Mouse (Mus musculus) forebrain, embryonic 11.5 days (tissue): ENCODE measurements at regions not wholly inside any gene's neighbourhood (a gene's known extent, or its start where the extent isn't known, plus 50 kb on each side); places are given as distances from the start of the nearest gene placed in this dataset.

ENCODE experiments used
- ATAC-seq: fragments of 200-750 bp; cut with Nextera tagmentation; replicated peaks from 2 replicates; pipeline ENCODE4 v1.8.0; 2017; ENCODE audit warnings: moderate TSS enrichment; ENCODE audit not compliant: low FRiP score
- DNase-seq: peaks from one replicate; pipeline ENCODE4 v3.0.0-alpha.2; 2017; ENCODE audit warnings: low spot score
- H3K27ac ChIP-seq: fragments of 300-500 bp; sonication (generic); 2 replicates; pipeline ENCODE4 v1.5.1; 2014; ENCODE audit warnings: low read depth, low read length
- H3K27me3 ChIP-seq: fragments of 300-500 bp; sonication (generic); 2 replicates; pipeline ENCODE4 v1.6.1; 2014; ENCODE audit warnings: mild to moderate bottlenecking, low read length, mixed read lengths; ENCODE audit not compliant: control insufficient read depth, insufficient read depth
- H3K36me3 ChIP-seq: fragments of 300-500 bp; sonication (generic); 2 replicates; pipeline ENCODE4 v1.6.1; 2014; ENCODE audit warnings: mild to moderate bottlenecking, low read length, moderate library complexity, mixed read lengths; ENCODE audit not compliant: control insufficient read depth, insufficient read depth
- H3K4me1 ChIP-seq: fragments of 300-500 bp; sonication (generic); replicated peaks from 2 replicates; pipeline ENCODE4 v1.6.1; 2014; ENCODE audit warnings: low read length, mixed read lengths; ENCODE audit not compliant: control insufficient read depth, insufficient read depth
- H3K4me2 ChIP-seq: fragments of 300-500 bp; sonication (generic); 2 replicates; pipeline ENCODE4 v1.6.1; 2014; ENCODE audit warnings: low read depth, mild to moderate bottlenecking, low read length, moderate library complexity, mixed read lengths; ENCODE audit not compliant: severe bottlenecking
- H3K4me3 ChIP-seq: fragments of 300-500 bp; sonication (generic); 2 replicates; pipeline ENCODE4 v1.5.1; 2014; ENCODE audit warnings: low read depth, low read length
- H3K9ac ChIP-seq: fragments of 300-500 bp; sonication (generic); 2 replicates; pipeline ENCODE4 v1.6.1; 2014; ENCODE audit warnings: low read length
- H3K9me3 ChIP-seq: fragments of 300-500 bp; sonication (generic); 2 replicates; pipeline ENCODE4 v1.6.1; 2016; ENCODE audit warnings: low read length, mixed read lengths; ENCODE audit not compliant: control insufficient read depth
- WGBS: fragments of 180-500 bp; shearing (Covaris S2); extraction: QIAGEN DNeasy Blood & Tissue Kit; methylation state at CpG from one replicate; pipeline ENCODE4 v1.1.7; 2014; 5-methylcytosine and 5-hydroxymethylcytosine counted together

- no peaks in the 10 kb centered on the region for H3K27me3 ChIP-seq
- no peak overlapping the region for H3K4me3 ChIP-seq
- H3K9me3 ChIP-seq: no peaks in the 10 kb centered on the region
- no peak overlapping the region for H3K27ac ChIP-seq
- ATAC-seq: no peak
- no peaks in the 10 kb centered on the region for H3K36me3 ChIP-seq
- 80% methylated on average over 3 of the region's 3 CpGs for WGBS
- H3K4me2 ChIP-seq: no peak overlapping the region
- no peak overlapping the region for H3K9ac ChIP-seq
- no peak for DNase-seq
- no peaks in the 10 kb centered on the region for H3K4me1 ChIP-seq
Observed at GRCm38 (mm10) chr9:79201755-79202154, 516.9 kb downstream of the Col12a1 start.

GRCm38 (mm10) chr9:79213364-79213763 is 505.3 kb downstream of the Col12a1 start:
- Histone ChIP-seq H3K9me3 (no peaks in the 10 kb centered on the region), H3K36me3 (no peaks in the 10 kb centered on the region), H3K4me1 (no peaks in the 10 kb centered on the region), H3K4me2 (no peak overlapping the region), H3K4me3 (no peak overlapping the region), H3K27ac (no peak overlapping the region), H3K9ac (no peak overlapping the region), H3K27me3 (no peaks in the 10 kb centered on the region)
- DNase-seq: no peak
- ATAC-seq: no peak
- 49% methylated on average over 6 of the region's 6 CpGs for WGBS

- Histone ChIP-seq H3K27me3 (no peaks in the 10 kb centered on the region), H3K9ac (no peak overlapping the region), H3K27ac (no peak overlapping the region), H3K4me1 (no peaks in the 10 kb centered on the region), H3K9me3 (no peaks in the 10 kb centered on the region), H3K4me2 (no peak overlapping the region), H3K4me3 (no peak overlapping the region), H3K36me3 (no peaks in the 10 kb centered on the region)
- ATAC-seq (no peak), DNase-seq (no peak)
- WGBS: 65% methylated on average over 3 of the region's 3 CpGs
Observed at GRCm38 (mm10) chr9:79215986-79216385, 502.6 kb downstream of the Col12a1 start.

- DNase-seq (no peak), ATAC-seq (no peak)
- WGBS: 90% methylated on average over 2 of the region's 2 CpGs
- H3K4me3 ChIP-seq: no peak overlapping the region
- no peaks in the 10 kb centered on the region for H3K9me3 ChIP-seq
- H3K36me3 ChIP-seq: no peaks in the 10 kb centered on the region
- H3K4me2 ChIP-seq: no peak overlapping the region
- no peak overlapping the region for H3K9ac ChIP-seq
- no peak overlapping the region for H3K27ac ChIP-seq
- no peaks in the 10 kb centered on the region for H3K4me1 ChIP-seq
- H3K27me3 ChIP-seq: no peaks in the 10 kb centered on the region
Observed at GRCm38 (mm10) chr9:79216432-79216831, 502.2 kb downstream of the Col12a1 start.

GRCm38 (mm10) chr9:79233081-79233480 is 485.6 kb downstream of the Col12a1 start:
- no peak overlapping the region for H3K27ac ChIP-seq
- no peak overlapping the region for H3K4me3 ChIP-seq
- no peaks in the 10 kb centered on the region for H3K36me3 ChIP-seq
- WGBS: 60% methylated on average over 3 of the region's 3 CpGs
- H3K9ac ChIP-seq: no peak overlapping the region
- DNase-seq (no peak), ATAC-seq (no peak)
- H3K9me3 ChIP-seq: no peaks in the 10 kb centered on the region
- H3K4me2 ChIP-seq: no peak overlapping the region
- no peaks in the 10 kb centered on the region for H3K4me1 ChIP-seq
- no peaks in the 10 kb centered on the region for H3K27me3 ChIP-seq

- 89% methylated on average over 1 of the region's 1 CpGs for WGBS
Observed at GRCm38 (mm10) chr9:79233751-79234150, 484.9 kb downstream of the Col12a1 start.

GRCm38 (mm10) chr9:79269646-79270213 is 448.9 kb downstream of the Col12a1 start:
- DNase-seq: no peak
- no peak overlapping the region for H3K4me3 ChIP-seq
- H3K27me3 ChIP-seq: no peaks in the 10 kb centered on the region
- no peaks in the 10 kb centered on the region for H3K4me1 ChIP-seq
- H3K4me2 ChIP-seq: no peak overlapping the region
- WGBS: 92% methylated on average over 13 of the region's 13 CpGs
- H3K9ac ChIP-seq: no peak overlapping the region
- H3K9me3 ChIP-seq: no peaks in the 10 kb centered on the region
- ATAC-seq: no peak
- H3K27ac ChIP-seq: no peak overlapping the region
- no peaks in the 10 kb centered on the region for H3K36me3 ChIP-seq

More at GRCm38 (mm10) chr9:79233751-79234150, 484.9 kb downstream of the Col12a1 start:
- DNase-seq (no peak), ATAC-seq (no peak)
- Histone ChIP-seq H3K4me2 (no peak overlapping the region), H3K27ac (no peak overlapping the region), H3K27me3 (no peaks in the 10 kb centered on the region), H3K4me1 (no peaks in the 10 kb centered on the region), H3K36me3 (no peaks in the 10 kb centered on the region), H3K4me3 (no peak overlapping the region), H3K9me3 (no peaks in the 10 kb centered on the region), H3K9ac (no peak overlapping the region)

- ATAC-seq: no peak
- WGBS: 81% methylated on average over 2 of the region's 2 CpGs
- no peak for DNase-seq
Observed at GRCm38 (mm10) chr9:79270256-79270655, 448.4 kb downstream of the Col12a1 start.

GRCm38 (mm10) chr9:79287849-79288248 is 430.8 kb downstream of the Col12a1 start:
- Histone ChIP-seq H3K9ac (no peak overlapping the region), H3K27ac (no peak overlapping the region), H3K4me2 (no peak overlapping the region), H3K4me1 (no peaks in the 10 kb centered on the region), H3K27me3 (no peaks in the 10 kb centered on the region), H3K4me3 (no peak overlapping the region), H3K9me3 (no peaks in the 10 kb centered on the region), H3K36me3 (no peaks in the 10 kb centered on the region)
- 89% methylated on average over 3 of the region's 3 CpGs for WGBS
- ATAC-seq: no peak
- no peak for DNase-seq

More at GRCm38 (mm10) chr9:79270256-79270655, 448.4 kb downstream of the Col12a1 start:
- Histone ChIP-seq H3K9ac (no peak overlapping the region), H3K27me3 (no peaks in the 10 kb centered on the region), H3K4me1 (no peaks in the 10 kb centered on the region), H3K27ac (no peak overlapping the region), H3K4me3 (no peak overlapping the region), H3K36me3 (no peaks in the 10 kb centered on the region), H3K4me2 (no peak overlapping the region), H3K9me3 (no peaks in the 10 kb centered on the region)
